Comparison of ENCODE assay signal across 17 mouse cellular contexts in the genomic region with DNA sequence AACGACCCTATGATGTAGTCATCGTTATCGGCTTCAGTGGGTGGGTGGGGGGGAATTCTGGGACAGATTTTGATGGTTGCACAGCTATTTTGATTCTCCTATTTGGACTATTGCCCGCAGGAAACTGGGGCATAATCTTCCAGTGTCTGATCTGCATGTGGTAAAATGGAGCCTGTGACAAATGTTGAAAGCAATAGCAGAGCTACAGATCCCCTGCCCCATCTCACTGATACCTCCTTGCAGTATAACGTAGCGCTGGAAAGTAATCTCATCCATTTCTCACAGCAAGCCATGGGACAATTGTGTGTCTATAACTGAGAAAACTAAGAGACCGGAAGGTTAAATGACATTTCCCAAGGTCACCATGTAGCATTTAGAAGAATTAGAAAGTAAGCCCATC. TPM values are rescaled to one million over a fixed set of nuclear protein-coding genes. Genes with fewer than 3 reads are reported as not detected.
DNase-seq lines count a peak whose midpoint lies in the region; ATAC-seq lines count a peak whose summit lies in the region.
"Had no signal": no experiment of that assay in that cellular context is flagged by ENCODE, and none has a peak within 500 bp of the region (broad histone marks: within the 10 kb centered on the region; RNA-seq: fewer than 3 reads in every experiment).

No protein-coding gene starts in this region.

- H3K27me3 ChIP-seq in neural tube, embryonic 11.5 days (ENCODE audit: control insufficient read depth, insufficient read depth, low read length), result no peaks in the 10 kb centered on the region
- H3K27me3 ChIP-seq in hindbrain, embryonic 14.5 days (ENCODE audit: control insufficient read depth, insufficient read depth, low read length), result no peaks in the 10 kb centered on the region
- no peaks in the 10 kb centered on the region for H3K27me3 ChIP-seq in midbrain, embryonic 14.5 days (ENCODE audit: control insufficient read depth, insufficient read depth, low read length)
- H3K27me3 ChIP-seq in intestine, embryonic 16.5 days (replicated peaks; ENCODE audit: control insufficient read depth, insufficient read depth, low read length), result no peaks in the 10 kb centered on the region
- H3K27me3 ChIP-seq: embryonic facial prominence, embryonic 13.5 days; heart, embryonic 12.5 days had no signal

- H3K4me3 ChIP-seq in neural tube, embryonic 11.5 days (ENCODE audit: low read depth, low read length), result no peak overlapping the region
- no peak overlapping the region for H3K4me3 ChIP-seq in hindbrain, embryonic 14.5 days (replicated peaks; ENCODE audit: low read length)
- no peak overlapping the region for H3K4me3 ChIP-seq in midbrain, embryonic 14.5 days (replicated peaks; ENCODE audit: low read depth, low read length)
- H3K4me3 ChIP-seq in intestine, embryonic 16.5 days (ENCODE audit: low read length), result no peak overlapping the region
- H3K4me3 ChIP-seq: embryonic facial prominence, embryonic 13.5 days; heart, embryonic 12.5 days had no signal

- H3K4me2 ChIP-seq in neural tube, embryonic 11.5 days (ENCODE audit: low read depth), result no peak overlapping the region
- 0 out of 2 replicates have a peak overlapping the region, but pooled peaks have one; percentile 4 for H3K4me2 ChIP-seq in hindbrain, embryonic 14.5 days (replicated peaks)
- H3K4me2 ChIP-seq in midbrain, embryonic 14.5 days (ENCODE audit: low read length), result peak overlapping the region; percentile 31
- no peak overlapping the region for H3K4me2 ChIP-seq in intestine, embryonic 16.5 days (ENCODE audit: low read depth, low read length)
- H3K4me2 ChIP-seq: embryonic facial prominence, embryonic 13.5 days; heart, embryonic 12.5 days had no signal

- H3K36me3 ChIP-seq in neural tube, embryonic 11.5 days (ENCODE audit: control insufficient read depth, insufficient read depth, low read length), result no peaks in the 10 kb centered on the region
- H3K36me3 ChIP-seq in hindbrain, embryonic 14.5 days (replicated peaks; ENCODE audit: control insufficient read depth, insufficient read depth), result no peaks in the 10 kb centered on the region
- no peaks in the 10 kb centered on the region for H3K36me3 ChIP-seq in midbrain, embryonic 14.5 days (ENCODE audit: control insufficient read depth, insufficient read depth, low read length)
- no peaks in the 10 kb centered on the region for H3K36me3 ChIP-seq in intestine, embryonic 16.5 days (ENCODE audit: control insufficient read depth, insufficient read depth, low read length)
- H3K36me3 ChIP-seq: embryonic facial prominence, embryonic 13.5 days; heart, embryonic 12.5 days had no signal

- H3K9me3 ChIP-seq in neural tube, embryonic 11.5 days (ENCODE audit: control insufficient read depth, low read length), result no peaks in the 10 kb centered on the region
- H3K9me3 ChIP-seq in hindbrain, embryonic 14.5 days (ENCODE audit: control insufficient read depth, low read length), result no peaks in the 10 kb centered on the region
- no peaks in the 10 kb centered on the region for H3K9me3 ChIP-seq in midbrain, embryonic 14.5 days (ENCODE audit: control insufficient read depth, low read length)
- no peaks in the 10 kb centered on the region for H3K9me3 ChIP-seq in intestine, embryonic 16.5 days (ENCODE audit: control insufficient read depth, low read length)
- H3K9me3 ChIP-seq: embryonic facial prominence, embryonic 13.5 days; heart, embryonic 12.5 days had no signal

- peaks cover 20% of the 10 kb centered on the region for H3K4me1 ChIP-seq in neural tube, embryonic 11.5 days (ENCODE audit: control insufficient read depth, insufficient read depth, low read length)
- peaks cover 25% of the 10 kb centered on the region for H3K4me1 ChIP-seq in hindbrain, embryonic 14.5 days (replicated peaks; ENCODE audit: control insufficient read depth, insufficient read depth, low read length)
- peaks cover 29% of the 10 kb centered on the region for H3K4me1 ChIP-seq in midbrain, embryonic 14.5 days (ENCODE audit: control insufficient read depth, insufficient read depth, low read length)
- H3K4me1 ChIP-seq in intestine, embryonic 16.5 days (ENCODE audit: control insufficient read depth, insufficient read depth, low read length), result no peaks in the 10 kb centered on the region

- DNase-seq in neural tube, embryonic 11.5 days (ENCODE audit: low spot score), result no peak
- DNase-seq in neural tube, embryonic 10.5 days (ENCODE audit: extremely low spot score, low spot score), result no peak
- no peak for DNase-seq in hindbrain, embryonic 14.5 days (ENCODE audit: low spot score)
- DNase-seq in midbrain, embryonic 14.5 days, result peak; percentile 49
- DNase-seq in MN1 (ENCODE audit: low spot score), result no peak
- no peak for DNase-seq in lung, postnatal 36 days
- DNase-seq: adrenal gland, postnatal 25 days; B cell, adult 2 months; kidney, adult 18-20 months; kidney, postnatal 36 days; lung, adult 2 months; thymus, postnatal 36 days had no signal

- 70% methylated on average over 7 of the region's 7 CpGs for WGBS in neural tube, embryonic 11.5 days
- WGBS in hindbrain, embryonic 14.5 days, result 38% methylated on average over 7 of the region's 7 CpGs
- 31% methylated on average over 7 of the region's 7 CpGs for WGBS in midbrain, embryonic 14.5 days
- 78% methylated on average over 7 of the region's 7 CpGs for WGBS in intestine, embryonic 16.5 days

- no peak for ATAC-seq in neural tube, embryonic 11.5 days (ENCODE audit: insufficient read depth, low FRiP score, low TSS enrichment)
- no peak for ATAC-seq in hindbrain, embryonic 14.5 days (ENCODE audit: low FRiP score)
- no peak; the same call in 1 of the 2 replicates for ATAC-seq in midbrain, embryonic 14.5 days (ENCODE audit: low FRiP score, low TSS enrichment)
- no peak for ATAC-seq in intestine, embryonic 16.5 days

- no peak overlapping the region for H3K9ac ChIP-seq in neural tube, embryonic 11.5 days (ENCODE audit: low read length)
- H3K9ac ChIP-seq in hindbrain, embryonic 14.5 days, result no peak overlapping the region
- no peak overlapping the region for H3K9ac ChIP-seq in midbrain, embryonic 14.5 days (replicated peaks; ENCODE audit: low read length)
- no peak overlapping the region for H3K9ac ChIP-seq in intestine, embryonic 16.5 days (ENCODE audit: low read depth, low read length)
- H3K9ac ChIP-seq: embryonic facial prominence, embryonic 13.5 days; heart, embryonic 12.5 days had no signal

- H3K27ac ChIP-seq in neural tube, embryonic 11.5 days (ENCODE audit: low read depth, low read length), result peak overlapping the region; percentile 8; the same call in 1 of the 2 replicates
- peak overlapping the region; percentile 58 for H3K27ac ChIP-seq in hindbrain, embryonic 14.5 days
- H3K27ac ChIP-seq in midbrain, embryonic 14.5 days (replicated peaks; ENCODE audit: low read depth, low read length), result peak overlapping the region; percentile 71
- H3K27ac ChIP-seq in intestine, embryonic 16.5 days (ENCODE audit: low read length), result no peak overlapping the region
- H3K27ac ChIP-seq: embryonic facial prominence, embryonic 13.5 days; macrophage had no signal

RNA-seq across cellular contexts. Expression of a gene that starts 4.7 kb away (rescaled TPM):
- polyA plus RNA-seq in neural tube, embryonic 11.5 days (2014; fragmentation: Nextera tagmentation; extraction: Ambion mirVana), result 0.17 and 0.35 TPM in 2 replicates
- polyA plus RNA-seq in hindbrain, embryonic 14.5 days (2014; fragmentation: Nextera tagmentation; extraction: Ambion mirVana), result 0.32 and 0.34 TPM in 2 replicates
- 0.43 and 0.49 TPM in 2 replicates for polyA plus RNA-seq in midbrain, embryonic 14.5 days (2014; fragmentation: Nextera tagmentation; extraction: Ambion mirVana)
- 0.07 TPM in 1 of 2 replicates, not detected in the other for polyA plus RNA-seq in intestine, embryonic 16.5 days (2015; fragmentation: Nextera tagmentation; extraction: Ambion mirVana)
- polyA plus RNA-seq: embryonic facial prominence, embryonic 13.5 days; liver, adult 2 months; lung, adult 2 months; macrophage had no signal

RNA-seq across cellular contexts. Expression of a gene that starts 34.0 kb away (rescaled TPM):
- polyA plus RNA-seq in neural tube, embryonic 11.5 days (2014; fragmentation: Nextera tagmentation; extraction: Ambion mirVana), result 74.3 and 82.6 TPM in 2 replicates
- polyA plus RNA-seq in hindbrain, embryonic 14.5 days (2014; fragmentation: Nextera tagmentation; extraction: Ambion mirVana), result 48.7 and 49.0 TPM in 2 replicates
- polyA plus RNA-seq in midbrain, embryonic 14.5 days (2014; fragmentation: Nextera tagmentation; extraction: Ambion mirVana), result 42.7 and 45.2 TPM in 2 replicates
- 66.6 and 71.7 TPM in 2 replicates for polyA plus RNA-seq in intestine, embryonic 16.5 days (2015; fragmentation: Nextera tagmentation; extraction: Ambion mirVana)

RNA-seq across cellular contexts. Expression of a gene that starts 34.3 kb away (rescaled TPM):
- polyA plus RNA-seq in neural tube, embryonic 11.5 days (2014; fragmentation: Nextera tagmentation; extraction: Ambion mirVana), result 0.23 and 0.31 TPM in 2 replicates
- polyA plus RNA-seq in hindbrain, embryonic 14.5 days (2014; fragmentation: Nextera tagmentation; extraction: Ambion mirVana), result 0.86 and 0.91 TPM in 2 replicates
- 0.24 and 0.43 TPM in 2 replicates for polyA plus RNA-seq in midbrain, embryonic 14.5 days (2014; fragmentation: Nextera tagmentation; extraction: Ambion mirVana)
- not detected in 2 replicates for polyA plus RNA-seq in intestine, embryonic 16.5 days (2015; fragmentation: Nextera tagmentation; extraction: Ambion mirVana)
- polyA plus RNA-seq: embryonic facial prominence, embryonic 13.5 days; heart, embryonic 12.5 days; liver, adult 2 months; macrophage had no signal

Comparison
In these comparisons a context has a peak if more than half of its experiments do, and no peak if none do; other contexts are left out.
1. H3K4me2 ChIP-seq: peak in hindbrain, embryonic 14.5 days (single experiment) and midbrain, embryonic 14.5 days (single experiment); none in neural tube, embryonic 11.5 days (single experiment) and intestine, embryonic 16.5 days (single experiment).